Mouse (Mus musculus) adrenal gland, postnatal 4 days (tissue): ENCODE data around the gene Ckap2l. TPM values are rescaled to one million over a fixed set of nuclear protein-coding genes. Genes with fewer than 3 reads are reported as not detected.
A peak's percentile ranks its signal among the peaks of the same experiment; 100 is the strongest.

ENCODE experiments used
- DNase-seq, 2 experiments: peaks; one replicate each; pipeline ENCODE4 v3.0.0; 2021 to 2022; ENCODE audit warnings: low spot score in 2 of 2, mixed read lengths in 2 of 2
- total RNA-seq, 2 experiments: library from RNA; stranded (reverse); gene quantifications; 2 replicates each; pipeline ENCODE4 v1.2.3; 2021

Ckap2l gene
- total RNA-seq, 2 experiments from 2014 or later, result 16.8 to 18.1 TPM

DNA sequence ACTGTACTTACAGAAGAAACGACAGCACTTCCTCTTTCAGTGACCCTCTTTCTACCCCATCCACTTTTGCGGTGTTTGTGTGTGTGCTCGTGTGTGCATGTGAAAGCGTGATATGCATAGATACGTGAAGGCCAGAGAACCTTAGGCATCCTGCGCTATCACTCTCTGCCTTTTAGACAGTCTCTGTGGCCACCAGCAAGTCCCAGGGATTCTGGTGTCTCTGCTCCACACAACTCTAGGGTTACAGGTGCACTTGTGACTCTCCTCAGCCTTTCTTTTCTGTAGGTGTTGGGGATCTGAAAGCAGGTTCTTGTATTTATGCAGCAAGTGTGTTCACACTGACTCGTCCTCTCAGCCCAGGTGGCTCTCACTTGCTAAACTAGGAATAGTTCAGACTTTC is 31.7 kb downstream of the Ckap2l start:
- DNase-seq, result no peak

- DNase-seq, result no peak
Measured at GRCm38 (mm10) chr2:129263073-129263472, 33.9 kb downstream of the Ckap2l start.

- DNase-seq, result no peak
Measured at GRCm38 (mm10) chr2:129261151-129261794, 35.7 kb downstream of the Ckap2l start.

GRCm38 (mm10) chr2:129260646-129261045 is 36.4 kb downstream of the Ckap2l start:
- DNase-seq, result no peak

DNA sequence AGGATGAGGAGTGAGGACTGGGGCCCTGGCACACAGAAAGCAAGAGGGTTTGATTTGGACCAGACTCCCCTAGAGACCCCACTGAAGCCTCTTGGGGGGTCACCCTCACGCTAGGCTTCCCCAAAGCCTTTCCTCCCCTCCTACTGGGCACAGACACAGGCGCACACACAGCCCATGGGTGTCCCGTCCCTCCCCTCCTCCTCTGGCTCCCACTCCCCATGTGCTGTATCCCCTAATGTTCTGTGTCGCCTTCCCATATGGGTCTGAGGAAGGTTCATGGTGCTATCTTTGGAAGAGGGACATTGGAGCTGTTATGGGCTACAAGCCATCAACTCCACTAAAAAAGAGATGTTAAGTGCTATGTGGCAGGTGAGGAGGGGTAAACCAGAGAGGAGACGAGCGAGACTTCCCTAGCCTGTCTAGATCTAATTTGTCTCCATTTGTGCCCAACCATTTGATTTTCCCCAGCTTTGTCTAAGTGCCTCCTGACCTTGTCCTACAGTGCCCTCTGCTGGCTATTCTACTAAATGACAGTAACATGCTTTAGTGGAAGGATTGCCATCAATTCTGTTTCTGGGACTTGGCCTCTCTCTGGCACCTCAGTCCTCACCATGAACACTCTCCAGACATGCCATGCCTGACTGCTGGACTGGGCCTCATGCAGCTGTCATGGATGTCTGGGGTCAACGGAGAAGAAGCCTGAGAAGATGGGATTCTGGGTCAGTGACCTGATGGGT is 38.4 kb downstream of the Ckap2l start:
- peak in 1 of 2 experiments; percentile 44 for DNase-seq

DNA sequence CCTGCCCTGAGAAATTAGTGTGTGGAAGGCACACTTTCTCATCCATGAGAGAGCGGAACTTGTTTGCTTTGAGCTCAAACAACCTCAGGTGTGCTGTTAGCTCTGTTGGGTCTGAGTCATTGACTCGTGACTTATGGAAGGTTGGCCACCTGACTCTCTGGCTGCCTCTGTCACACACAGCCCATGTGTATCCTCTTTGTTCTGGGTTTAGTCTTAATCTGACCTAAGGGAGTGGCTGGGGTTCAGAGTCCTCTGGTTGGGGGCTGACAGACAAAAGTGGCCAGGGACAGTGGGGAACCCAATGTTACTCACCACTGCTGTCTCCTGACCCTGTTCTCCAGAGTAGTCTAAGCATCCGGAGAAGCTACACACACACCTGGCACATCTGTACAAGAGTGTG is 39.0 kb downstream of the Ckap2l start:
- no peak for DNase-seq

- DNase-seq, result no peak
Measured at GRCm38 (mm10) chr2:129256006-129256405, 41.0 kb downstream of the Ckap2l start.

- DNase-seq, result no peak
Measured at GRCm38 (mm10) chr2:129254076-129254475, 42.9 kb downstream of the Ckap2l start.

- DNase-seq, result no peak
Measured at GRCm38 (mm10) chr2:129253631-129253970, 43.4 kb downstream of the Ckap2l start.

- DNase-seq, result no peak
Measured at GRCm38 (mm10) chr2:129252836-129253630, 44.0 kb downstream of the Ckap2l start.

GRCm38 (mm10) chr2:129249321-129249720 is 47.7 kb downstream of the Ckap2l start:
- DNase-seq, result no peak

DNA sequence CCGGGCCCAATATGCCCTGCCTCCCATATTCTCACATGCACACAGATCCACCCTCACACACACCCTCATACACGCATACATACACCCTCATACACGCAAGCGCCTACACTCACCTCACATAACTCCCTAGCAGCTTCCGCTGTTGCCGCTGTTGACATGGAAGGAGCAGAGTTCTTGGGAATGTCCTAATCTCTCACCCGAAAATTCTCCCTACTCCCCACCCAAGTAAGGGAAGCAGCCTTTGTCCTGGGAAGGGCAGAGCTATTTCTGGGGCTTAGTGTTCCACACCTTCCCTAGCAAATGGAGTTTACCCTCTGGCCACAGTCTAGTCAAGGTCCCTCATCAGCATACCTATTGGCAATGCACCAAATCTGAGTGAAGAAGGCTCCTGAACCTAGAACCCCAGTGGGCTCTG is 49.3 kb downstream of the Ckap2l start:
- no peak for DNase-seq

DNA sequence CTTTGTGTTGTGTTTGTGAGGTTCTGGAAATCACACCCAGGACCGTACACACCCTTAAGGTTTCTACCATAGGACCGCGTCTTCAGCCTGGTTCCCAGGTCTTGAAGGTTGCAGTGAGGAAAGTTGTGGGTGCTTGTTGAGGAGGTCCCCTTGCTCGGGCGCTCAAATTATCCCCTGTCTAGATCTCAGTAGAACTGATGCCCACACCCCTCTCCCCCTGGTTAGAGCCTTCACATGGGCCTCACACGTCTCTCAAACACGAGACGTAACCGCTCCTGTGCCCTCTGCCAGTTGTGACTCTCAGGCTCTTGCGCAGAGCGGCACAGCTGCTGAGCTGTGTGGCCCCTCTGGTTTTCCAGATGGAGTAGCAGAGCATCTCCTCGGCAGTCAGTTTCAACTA is 50.1 kb downstream of the Ckap2l start:
- no peak for DNase-seq

- DNase-seq, result no peak
Measured at GRCm38 (mm10) chr2:129246436-129246835, 50.6 kb downstream of the Ckap2l start.

DNA sequence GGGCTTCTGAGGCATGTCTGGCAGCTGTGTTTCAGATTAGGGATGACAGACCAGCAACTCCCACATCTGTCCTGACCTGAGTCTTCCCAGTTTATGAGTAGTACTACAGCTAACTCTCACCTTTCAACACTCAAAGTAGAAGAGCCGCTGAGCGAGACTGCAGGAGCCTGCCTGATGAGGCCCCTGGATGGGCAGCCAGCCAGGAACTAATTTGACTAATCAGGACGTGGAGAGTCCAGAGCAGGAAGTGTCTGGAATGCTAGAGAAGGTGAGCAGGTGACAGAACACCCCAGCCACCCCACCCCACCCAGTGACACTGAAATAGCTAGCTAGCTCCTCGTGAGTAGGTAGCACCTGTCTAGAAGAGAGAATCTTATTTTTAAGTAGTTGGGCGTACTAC is 51.4 kb downstream of the Ckap2l start:
- no peak for DNase-seq

DNA sequence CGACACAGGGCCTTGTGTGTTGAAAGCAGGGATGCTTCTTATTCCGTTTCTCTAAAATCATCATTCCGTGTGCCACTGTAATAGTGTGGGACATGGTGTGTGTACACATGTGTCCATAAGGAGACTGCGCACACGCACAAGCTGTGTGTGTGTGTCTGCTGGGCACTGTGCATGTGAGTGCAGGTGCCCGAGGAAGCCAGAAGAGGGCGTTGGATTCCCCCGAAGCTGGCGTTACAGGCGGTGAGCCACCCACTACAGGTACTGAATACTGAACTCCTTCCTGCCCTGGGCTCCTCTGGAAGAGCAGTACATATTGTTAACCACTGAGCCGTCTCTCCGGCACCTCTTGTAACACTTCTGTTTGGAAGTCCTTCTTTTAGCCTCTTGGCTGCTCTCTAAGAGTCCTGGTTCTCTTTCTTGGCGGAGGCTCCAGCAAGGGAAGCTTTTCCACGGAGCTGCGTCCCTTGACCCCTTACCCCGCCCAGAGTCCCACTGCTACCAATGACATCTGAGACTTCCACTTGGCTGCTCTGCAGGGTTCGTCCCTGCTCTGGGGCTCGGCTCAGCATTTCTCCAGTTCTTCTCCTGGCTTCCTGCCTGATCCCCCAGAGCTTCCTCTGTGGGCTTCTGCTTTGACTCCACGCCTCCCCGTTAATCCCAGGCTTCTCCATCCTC is 52.4 kb downstream of the Ckap2l start:
- DNase-seq, result no peak

GRCm38 (mm10) chr2:129243786-129244185 is 53.2 kb downstream of the Ckap2l start:
- no peak for DNase-seq

DNA sequence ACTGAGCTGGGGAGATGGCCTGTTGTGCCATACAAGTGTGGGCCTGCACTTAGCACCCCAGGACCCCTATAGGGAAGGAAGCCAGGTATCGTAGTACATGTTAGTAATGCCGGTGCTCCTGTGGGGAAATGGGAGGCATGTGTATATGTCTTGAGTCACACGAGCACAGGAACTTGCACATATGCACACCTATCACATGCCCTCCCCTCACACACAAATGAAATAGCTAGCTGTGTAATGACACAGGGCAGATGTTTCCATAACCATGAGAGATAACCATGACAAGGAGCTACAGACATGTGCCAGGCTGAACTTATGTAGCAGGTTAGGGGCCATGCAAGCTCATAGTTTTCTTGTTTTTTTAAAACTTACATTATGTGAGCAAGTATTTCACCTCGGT is 54.0 kb downstream of the Ckap2l start:
- DNase-seq, result no peak

DNA sequence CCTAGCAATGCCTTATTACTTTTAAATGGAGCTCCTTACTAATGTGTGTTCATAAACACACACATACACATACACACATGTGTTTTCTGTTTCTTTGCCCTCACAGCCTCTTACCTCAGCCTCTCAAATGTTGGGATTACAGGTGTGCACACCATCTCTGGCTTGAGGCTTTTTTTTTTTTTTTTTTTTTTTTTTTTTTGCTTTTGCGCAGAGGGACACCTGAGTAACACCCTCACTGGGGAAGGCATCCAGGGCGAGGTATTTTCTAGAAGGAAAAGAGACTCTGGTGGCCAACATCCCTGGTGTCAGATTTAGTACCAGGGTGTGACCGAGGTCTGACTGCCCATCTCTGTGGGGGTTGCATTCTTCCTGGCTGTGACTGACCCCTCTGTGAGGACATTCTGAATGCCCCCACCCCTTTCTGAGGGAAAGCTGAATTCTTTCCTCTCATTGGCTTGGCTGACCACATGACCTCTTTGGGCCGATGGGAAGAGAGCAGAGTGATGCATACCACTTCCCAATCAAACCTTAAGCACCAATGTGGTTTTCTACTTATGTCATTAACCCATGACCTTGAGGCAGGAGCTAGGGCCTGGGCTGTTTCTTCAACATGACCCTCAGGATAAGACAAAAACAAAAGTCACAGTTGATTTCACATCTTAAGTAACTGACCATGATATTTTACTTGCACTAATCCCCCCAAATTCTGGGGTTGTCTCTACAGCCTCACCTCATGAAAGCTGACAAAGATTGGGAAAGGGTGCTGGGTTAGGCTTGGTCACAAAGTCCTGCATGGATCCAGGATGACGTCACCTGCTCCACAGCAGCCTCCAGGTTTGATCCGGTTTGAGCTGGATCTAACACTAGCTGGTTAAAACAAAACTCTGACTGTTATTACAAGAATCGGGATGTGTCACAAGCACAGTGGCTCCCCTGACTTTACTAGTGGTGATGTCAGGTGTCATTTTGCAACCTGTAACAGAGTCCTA is 54.9 kb downstream of the Ckap2l start:
- DNase-seq, result no peak

- no peak for DNase-seq
Measured at GRCm38 (mm10) chr2:129240726-129241432, 56.1 kb downstream of the Ckap2l start.
